Mouse (Mus musculus): ENCODE results near the gene Dynlt1b.
"Not testable (repeated sequence)": the region's sequence is repeated elsewhere in the genome, so short reads cannot be mapped to it uniquely, and the experiment has no call there.

The Dynlt1b gene

DNA sequence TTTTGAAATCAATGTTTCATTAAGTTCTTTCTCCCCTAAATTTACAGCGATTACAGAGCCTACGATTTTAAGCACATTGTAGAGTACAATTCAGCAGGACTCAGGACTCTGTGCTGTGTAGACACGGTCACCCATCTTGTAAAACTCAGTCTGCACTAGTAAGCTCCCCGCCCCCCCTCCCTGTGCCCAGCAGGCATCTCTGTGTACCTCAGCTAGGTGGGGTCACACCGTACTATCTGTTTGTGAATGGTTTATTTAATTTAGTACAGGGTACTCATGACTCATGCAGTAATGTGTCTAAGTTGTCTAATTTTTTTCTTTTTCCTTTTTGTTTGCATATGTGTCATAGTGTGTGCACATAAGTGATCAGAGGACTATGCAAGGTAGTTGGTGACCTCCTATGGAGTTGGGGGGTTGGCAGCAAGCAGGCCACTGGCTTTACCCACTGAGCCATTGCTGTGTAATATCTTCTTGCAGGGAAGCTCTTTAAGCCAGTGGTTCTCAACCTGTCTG lies 31.2 kb downstream of the Dynlt1b start:
- not testable (repeated sequence) for DNase-seq (ENCODE audit: low read depth, low spot score)

- DNase-seq (ENCODE audit: low read depth, low spot score): not testable (repeated sequence)
Measured at GRCm38 (mm10) chr17:6465735-6466134, 35.8 kb downstream of the Dynlt1b start.

DNA sequence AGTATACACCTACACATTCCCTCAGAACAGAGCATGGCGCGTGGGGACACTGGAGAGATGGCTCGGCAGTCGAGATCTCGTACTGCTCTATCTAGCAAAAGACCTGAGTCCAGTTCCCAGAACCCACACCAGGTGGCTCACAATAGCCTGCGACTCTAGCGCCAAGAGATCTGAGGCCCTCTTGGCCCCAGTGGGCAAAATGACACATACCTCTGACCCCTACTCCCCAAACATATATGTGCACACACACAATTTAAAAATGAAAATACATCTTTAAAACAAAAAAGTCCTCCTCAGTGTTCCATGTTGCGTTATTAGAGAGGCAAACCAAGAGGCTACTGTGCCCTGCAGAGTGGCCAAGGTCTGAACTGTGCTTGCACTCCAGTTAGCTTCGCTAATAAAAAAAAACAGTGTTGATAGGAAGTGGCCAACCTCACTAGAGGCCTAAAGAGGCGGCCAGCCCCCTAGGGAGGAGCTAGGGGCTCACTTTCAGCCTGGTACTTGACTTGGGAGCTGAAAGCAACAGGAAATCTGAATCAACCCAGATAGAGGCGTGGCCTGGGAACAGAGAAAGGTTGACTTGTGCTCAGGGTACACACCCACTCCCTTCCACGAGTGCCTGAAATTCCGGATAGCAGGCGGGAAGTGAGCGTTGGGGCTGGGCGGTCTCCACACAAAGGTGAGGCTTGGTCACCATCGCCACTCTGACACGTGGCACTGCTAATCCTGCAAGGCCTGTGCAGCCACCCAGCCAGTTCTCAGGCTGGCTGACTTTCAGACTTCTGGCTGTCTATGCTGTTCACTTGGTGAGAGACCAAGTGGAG lies 37.9 kb downstream of the Dynlt1b start:
- DNase-seq (ENCODE audit: low read depth, low spot score): not testable (repeated sequence)

GRCm38 (mm10) chr17:6470031-6470430 lies 40.1 kb downstream of the Dynlt1b start:
- not testable (repeated sequence) for DNase-seq (ENCODE audit: low read depth, low spot score)

GRCm38 (mm10) chr17:6470671-6471070 lies 40.8 kb downstream of the Dynlt1b start:
- DNase-seq (ENCODE audit: low read depth, low spot score): not testable (repeated sequence)

DNA sequence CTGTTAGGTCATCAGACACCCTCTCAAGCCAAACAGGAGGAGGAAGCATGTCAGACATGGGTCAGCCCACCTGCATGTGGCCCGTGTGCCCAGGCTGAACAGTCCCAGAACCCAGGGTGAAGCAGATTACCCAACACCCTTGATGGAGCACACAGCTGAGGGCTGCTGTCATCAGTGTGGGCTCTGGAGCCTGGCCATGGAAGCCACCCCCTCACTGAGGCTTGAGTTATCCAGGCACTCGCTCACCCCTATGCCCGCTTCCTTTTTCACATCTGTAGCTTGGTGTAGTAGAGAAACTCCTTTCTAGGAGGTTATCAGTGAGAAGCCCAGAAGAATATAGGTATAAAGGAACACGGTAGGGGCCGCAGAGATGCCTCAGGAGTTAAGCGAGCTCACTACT lies 45.4 kb downstream of the Dynlt1b start:
- DNase-seq (ENCODE audit: low read depth, low spot score): not testable (repeated sequence)

DNA sequence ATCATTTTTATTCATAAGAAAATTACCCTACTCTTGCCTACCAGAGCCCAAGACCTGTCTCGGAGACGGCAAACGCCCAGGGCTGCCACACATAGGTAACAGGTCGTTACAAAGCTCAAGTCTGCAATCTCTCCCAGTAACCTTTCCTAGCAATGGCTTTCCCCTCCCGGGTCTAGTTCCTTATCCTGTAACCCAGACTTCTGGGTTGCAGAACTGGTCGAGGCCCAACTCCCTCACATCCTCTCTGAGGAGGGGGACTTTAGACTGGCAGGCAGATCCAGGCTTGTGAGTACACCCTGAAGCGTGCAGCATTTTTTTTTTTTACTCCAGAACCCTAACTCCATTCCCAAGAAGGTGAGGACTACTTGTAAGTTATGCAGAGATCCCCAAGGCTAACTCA lies 46.0 kb downstream of the Dynlt1b start:
- DNase-seq (ENCODE audit: low read depth, low spot score): not testable (repeated sequence)

GRCm38 (mm10) chr17:6476495-6476947 lies 46.6 kb downstream of the Dynlt1b start:
- peak; percentile 39 for DNase-seq (ENCODE audit: low read depth, low spot score)

DNA sequence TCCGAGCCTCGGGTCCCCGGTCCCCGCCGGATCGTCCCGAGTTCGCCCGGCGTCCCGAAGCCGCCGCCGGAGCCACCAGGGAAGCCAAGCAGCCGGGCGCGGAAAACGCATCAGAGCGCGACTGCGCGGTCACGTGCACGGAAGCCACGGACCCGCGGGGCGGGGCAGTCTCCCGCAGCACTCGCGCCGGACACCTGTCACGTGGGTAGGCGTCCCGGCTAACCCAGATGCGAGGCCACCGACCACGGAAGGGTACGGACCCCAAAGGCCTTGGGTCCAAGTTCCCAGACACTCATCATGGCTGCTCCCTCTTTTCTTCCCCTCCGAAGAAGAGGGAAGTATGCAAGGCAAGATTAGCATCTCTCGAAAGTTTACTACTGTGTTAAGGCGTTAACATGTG lies 47.1 kb downstream of the Dynlt1b start:
- peak; percentile 23 for DNase-seq (ENCODE audit: low read depth, low spot score)

GRCm38 (mm10) chr17:6480855-6481589 lies 51.1 kb downstream of the Dynlt1b start:
- DNase-seq (ENCODE audit: low read depth, low spot score): not testable (repeated sequence)

DNA sequence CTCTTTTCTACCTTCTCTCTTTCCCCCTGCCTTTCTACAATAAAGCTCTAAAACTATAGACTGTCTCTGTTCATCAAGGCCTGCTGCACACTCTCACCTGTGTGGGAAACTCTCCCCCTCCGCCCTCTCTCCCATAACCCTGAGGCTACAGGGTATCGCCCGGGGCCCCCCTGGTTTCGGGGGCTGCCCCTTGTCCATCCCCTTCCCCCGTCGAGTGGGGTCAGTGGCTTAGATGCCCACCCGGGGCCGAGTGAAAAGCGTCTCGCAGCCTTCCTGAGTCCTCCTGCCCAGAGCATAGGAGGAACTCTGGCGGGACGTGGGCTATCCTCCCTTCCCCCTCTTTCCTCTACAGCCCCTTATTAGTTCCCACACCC lies 51.7 kb downstream of the Dynlt1b start:
- DNase-seq (ENCODE audit: low read depth, low spot score): not testable (repeated sequence)

DNA sequence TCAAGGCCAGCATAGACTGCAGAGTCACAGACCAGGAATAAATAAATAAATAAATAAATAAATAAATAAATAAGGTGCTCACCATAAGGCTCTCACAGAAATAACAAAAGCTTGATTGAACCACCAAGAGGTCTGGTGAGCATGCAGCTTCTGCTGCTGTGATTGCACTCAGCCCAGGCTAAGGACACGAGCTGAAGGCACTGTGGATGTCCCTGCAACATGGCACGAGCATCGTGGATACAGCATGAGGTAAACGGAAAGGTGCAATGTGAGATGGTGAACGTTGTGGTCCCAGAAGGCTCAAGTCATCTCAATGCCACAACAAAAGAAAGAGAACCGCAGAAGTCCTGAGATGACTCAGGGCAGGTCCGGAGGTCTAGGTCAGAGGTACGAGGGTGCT lies 52.3 kb downstream of the Dynlt1b start:
- DNase-seq (ENCODE audit: low read depth, low spot score): not testable (repeated sequence)
